Mouse (Mus musculus) gastrocnemius, postnatal 25 days (tissue): ENCODE results near the gene Tom1l1. TPM values are rescaled to one million over a fixed set of nuclear protein-coding genes. Genes with fewer than 3 reads are reported as not detected.
A peak's percentile ranks its signal among the peaks of the same experiment; 100 is the strongest.

Experiments used
- DNase-seq: peaks from one replicate; pipeline ENCODE4 v3.0.0; 2022
- total RNA-seq, 2 experiments: library from RNA; stranded (reverse); gene quantifications; 1 replicate in 1 of 2; 2 replicates in 1 of 2; pipeline ENCODE4 v1.2.3; 2021

The Tom1l1 gene
- total RNA-seq, 2 experiments from 2014 or later, result 10.1 to 12.7 TPM

DNA sequence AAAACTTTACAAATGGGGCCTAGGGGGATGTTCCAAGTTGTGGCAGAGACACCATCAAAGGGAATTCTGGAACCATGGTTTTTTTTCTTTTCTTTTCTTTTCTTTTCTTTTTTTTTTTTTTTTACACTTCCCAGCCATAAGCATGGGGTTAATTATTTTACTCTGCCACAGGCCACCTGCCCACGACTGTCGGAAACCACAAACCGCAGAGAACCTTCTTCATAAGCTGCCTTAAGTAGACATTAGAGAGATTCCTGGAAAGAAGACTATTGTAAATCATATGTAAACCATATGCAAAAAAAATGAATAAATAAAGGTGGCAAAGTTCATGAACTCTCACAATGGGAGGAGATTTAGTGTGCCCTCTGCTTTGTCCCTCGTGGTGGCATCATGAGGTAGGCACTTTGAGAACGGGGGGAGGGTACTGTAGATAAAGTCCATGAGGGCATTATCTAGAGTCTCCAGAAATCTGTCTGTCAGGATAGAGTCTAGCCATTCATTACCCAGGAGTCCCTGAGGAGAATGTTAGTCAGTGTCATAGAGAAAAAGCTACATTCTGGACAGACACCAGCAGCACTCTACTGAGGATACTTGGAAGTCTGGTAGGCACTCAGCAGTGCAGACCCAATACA, 12.6 kb downstream of the Tom1l1 start:
- no peak for DNase-seq

- DNase-seq, result no peak
Measured at GRCm38 (mm10) chr11:90667325-90667724, 20.8 kb downstream of the Tom1l1 start.

DNA sequence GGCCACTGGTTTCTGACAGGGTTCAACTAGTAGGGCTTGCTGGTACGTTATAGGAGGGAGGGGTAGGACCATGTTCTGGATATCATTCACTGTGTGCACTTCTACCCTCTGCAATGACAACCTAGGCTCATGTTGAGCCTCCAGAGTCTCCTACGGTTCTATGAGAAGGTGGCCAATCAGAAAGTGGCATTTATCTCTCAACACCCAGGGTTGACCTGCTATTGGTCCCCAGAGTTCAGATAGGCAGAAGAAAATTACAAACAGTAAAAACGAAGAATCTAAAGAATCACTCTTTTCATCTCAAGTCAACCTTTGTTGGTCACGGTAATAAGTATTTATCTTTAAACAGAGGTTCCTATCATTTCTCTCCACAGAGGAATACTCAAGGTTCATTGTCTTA, 21.2 kb downstream of the Tom1l1 start:
- no peak for DNase-seq

GRCm38 (mm10) chr11:90666144-90666757, 21.9 kb downstream of the Tom1l1 start:
- no peak for DNase-seq

DNA sequence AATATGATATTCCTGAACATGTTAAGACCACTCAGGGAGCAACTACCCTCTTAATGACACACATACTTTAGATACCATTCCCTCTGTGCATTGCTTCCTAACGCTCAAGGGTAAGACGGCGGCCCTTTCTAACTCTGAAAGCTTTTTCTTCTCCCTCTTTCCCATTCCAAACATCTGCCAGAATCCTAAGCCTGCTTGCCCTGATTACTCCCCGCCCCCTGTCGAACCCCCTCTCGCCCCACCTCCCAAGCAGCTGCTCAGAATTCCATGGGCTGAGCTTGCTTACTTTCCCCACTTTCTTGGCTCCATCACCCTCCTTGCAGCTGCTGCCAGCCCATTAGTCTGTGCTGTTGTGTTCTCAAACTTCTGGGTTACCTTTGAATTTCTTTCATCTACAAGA, 23.0 kb downstream of the Tom1l1 start:
- peak; percentile 32 for DNase-seq

- DNase-seq, result no peak
Measured at GRCm38 (mm10) chr11:90664345-90664986, 23.7 kb downstream of the Tom1l1 start.

DNA sequence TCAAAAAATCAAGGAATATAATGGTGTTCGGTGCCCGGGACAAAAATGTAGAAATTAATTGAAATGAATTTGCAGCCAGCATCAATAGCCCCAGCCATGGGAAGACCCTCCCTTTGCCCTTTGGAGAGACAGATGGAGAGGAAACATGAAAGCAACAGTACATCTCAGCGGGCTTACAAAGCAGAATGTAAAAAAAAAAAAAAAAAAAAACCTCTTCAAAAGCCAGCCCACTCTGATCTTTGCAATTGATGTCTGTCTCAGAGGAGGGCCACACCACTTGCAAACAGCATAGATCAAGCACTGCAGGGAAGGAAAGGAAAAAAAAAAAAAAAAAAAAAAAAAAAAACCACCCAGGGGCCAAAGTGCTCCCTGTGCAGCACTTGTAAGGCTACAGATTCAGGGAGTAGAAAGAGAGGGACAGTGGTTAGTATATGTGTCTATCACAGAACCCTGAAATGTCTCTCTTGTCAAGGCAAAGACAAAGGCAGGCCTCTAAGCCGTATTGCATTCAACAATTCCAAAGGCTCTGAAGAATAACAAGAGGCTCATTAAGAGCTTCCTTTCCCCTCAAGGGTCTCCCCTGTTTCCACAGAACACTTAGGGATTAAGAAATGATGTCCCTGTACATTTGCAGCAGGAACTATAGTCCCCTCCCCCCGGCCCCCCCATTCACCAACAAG, 24.4 kb downstream of the Tom1l1 start:
- DNase-seq, result no peak

DNA sequence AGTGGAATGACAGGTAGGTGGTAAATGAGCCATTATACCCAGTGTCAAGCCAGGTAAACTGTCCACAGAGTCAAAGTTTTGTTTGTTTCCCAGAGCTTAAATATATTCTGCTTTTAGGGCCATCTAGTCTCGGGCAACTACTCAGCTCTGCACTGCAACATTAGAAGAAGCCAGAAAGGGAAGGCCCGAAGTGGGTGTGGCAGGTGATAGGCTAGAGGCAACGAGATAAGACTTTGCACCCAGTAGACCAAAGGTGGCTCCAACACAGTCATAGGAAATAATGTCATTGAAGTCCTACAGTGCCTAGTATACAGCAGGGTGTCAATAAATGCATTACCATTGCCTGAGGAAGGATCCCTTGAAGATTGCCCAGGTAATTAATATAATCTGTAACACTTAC, 25.1 kb downstream of the Tom1l1 start:
- no peak for DNase-seq

DNA sequence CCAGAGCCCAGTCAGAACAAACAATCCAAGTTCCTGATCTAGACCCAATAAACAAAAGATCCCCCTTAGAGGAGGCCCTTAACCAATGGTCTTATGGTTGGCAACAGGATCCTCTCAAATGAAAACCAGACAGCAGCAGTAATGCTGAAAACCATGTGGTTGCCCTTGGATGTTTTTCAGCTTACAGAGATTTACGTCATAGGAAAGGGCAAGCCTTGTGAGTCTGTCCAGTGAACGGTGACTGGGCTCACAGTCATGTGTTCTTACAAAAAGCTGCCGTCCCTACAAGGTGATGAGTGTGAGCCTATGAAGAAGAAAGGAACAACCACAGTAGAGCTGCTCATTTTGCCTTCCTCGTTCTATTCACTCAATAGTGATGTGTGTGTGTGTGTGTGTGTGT, 27.5 kb downstream of the Tom1l1 start:
- DNase-seq, result no peak

DNA sequence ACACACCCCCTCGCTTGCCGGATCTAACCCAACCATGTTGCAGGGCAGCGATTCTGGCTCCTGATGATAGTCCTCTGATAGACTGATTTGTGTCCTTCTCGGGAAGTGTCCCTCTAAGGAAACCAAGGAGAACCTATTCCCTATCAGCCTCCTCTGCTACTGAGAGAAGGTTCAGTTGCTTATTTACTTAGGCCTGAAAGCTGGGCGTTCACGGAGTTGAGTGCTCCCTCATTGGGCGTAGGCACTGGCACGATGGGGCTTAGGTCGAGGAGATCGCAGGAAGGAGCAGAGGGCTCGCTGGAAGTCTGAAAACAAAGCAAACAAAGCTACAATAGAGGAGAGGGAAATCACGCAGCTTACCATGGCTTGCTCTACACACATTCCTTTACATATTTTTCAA, 30.6 kb downstream of the Tom1l1 start:
- no peak for DNase-seq

GRCm38 (mm10) chr11:90652603-90653002, 35.6 kb downstream of the Tom1l1 start:
- no peak for DNase-seq

- DNase-seq, result no peak
Measured at GRCm38 (mm10) chr11:90650231-90650885, 37.8 kb downstream of the Tom1l1 start.

- DNase-seq, result no peak
Measured at GRCm38 (mm10) chr11:90649777-90650176, 38.4 kb downstream of the Tom1l1 start.

- peak; percentile 51 for DNase-seq
Measured at GRCm38 (mm10) chr11:90638312-90638830, 49.8 kb downstream of the Tom1l1 start.

GRCm38 (mm10) chr11:90637440-90638311, 50.5 kb downstream of the Tom1l1 start, which contains the start of the genes Stxbp4 and Cox11:
Gene Stxbp4, minus strand, starts transcription at chr11:90638084.
Gene Cox11, plus strand, starts transcription at chr11:90638173.
- peak; percentile 94 for DNase-seq

DNA sequence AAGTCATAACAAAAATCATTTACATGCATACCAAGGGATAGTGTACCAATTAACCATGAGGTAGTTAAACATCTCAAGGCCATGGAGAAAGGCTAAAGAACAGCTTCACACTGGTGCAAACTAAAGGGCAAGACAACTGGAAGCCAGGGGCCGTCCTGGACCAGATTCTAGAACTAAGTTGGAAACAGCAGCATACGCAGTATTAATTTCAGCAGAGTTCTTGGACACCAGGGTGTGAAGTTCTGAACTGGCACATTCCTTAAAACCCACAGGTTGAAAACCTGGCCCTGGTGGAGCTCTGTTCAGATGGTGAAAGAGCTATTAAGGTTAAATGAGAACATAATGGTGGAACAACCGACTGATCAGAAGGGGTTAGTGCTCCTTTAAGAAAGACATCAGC, 53.5 kb downstream of the Tom1l1 start:
- DNase-seq, result peak; percentile 55

GRCm38 (mm10) chr11:90632480-90632879, 55.7 kb downstream of the Tom1l1 start:
- DNase-seq, result no peak

GRCm38 (mm10) chr11:90627751-90628150, 60.4 kb downstream of the Tom1l1 start:
- DNase-seq, result no peak

GRCm38 (mm10) chr11:90625174-90625573, 63.0 kb downstream of the Tom1l1 start:
- DNase-seq, result no peak

- DNase-seq, result no peak
Measured at GRCm38 (mm10) chr11:90623477-90623876, 64.7 kb downstream of the Tom1l1 start.

DNA sequence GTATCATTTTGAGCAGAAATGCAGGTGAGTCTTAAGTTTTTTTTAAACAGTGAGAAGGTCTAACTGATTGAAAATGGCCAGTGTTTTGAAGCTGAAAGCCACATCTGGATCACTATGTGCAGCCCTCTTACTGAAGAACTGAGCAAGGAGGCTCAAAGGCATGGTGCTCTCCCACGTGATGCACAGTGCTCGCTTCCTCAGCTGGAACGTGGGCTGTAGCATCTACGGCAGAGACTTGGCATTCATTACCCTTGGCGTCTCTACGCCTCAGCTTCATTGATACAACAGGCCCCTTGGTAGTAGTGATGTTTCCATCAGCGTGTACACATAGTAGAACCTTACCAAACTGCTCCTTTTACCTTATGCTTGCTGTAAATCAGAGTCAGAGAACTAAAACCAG, 65.7 kb downstream of the Tom1l1 start:
- no peak for DNase-seq
